Mouse (Mus musculus) erythroblast, embryonic 14.5 days (primary cell): ENCODE measurements around the gene Tenm4.

Source experiments
- GATA1 ChIP-seq: IDR thresholded peaks from 2 replicates; pipeline ENCODE4 v1.6.1; 2012; ENCODE audit warnings: low read length, inconsistent platforms, mixed read lengths
- TAL1 ChIP-seq: IDR thresholded peaks from 3 replicates; pipeline ENCODE4 v1.6.1; 2012; ENCODE audit warnings: low read length, inconsistent platforms, mixed read lengths

- TF ChIP-seq TAL1: no peak
- TF ChIP-seq GATA1: no peak
Measured at GRCm38 (mm10) chr7:96290576-96290975, 119.5 kb downstream of the Tenm4 start.
